Mouse (Mus musculus): ENCODE results near the gene Gm20388. TPM values are rescaled to one million over a fixed set of nuclear protein-coding genes. Genes with fewer than 3 reads are reported as not detected.

Gm20388 gene
- polyA plus RNA-seq, 1 experiment: 49.7 TPM

- Histone ChIP-seq H3K4me1 (ENCODE audit: control insufficient read depth, insufficient read depth, low read length) (no peaks in the 10 kb centered on the region), H3K27me3 (replicated peaks; ENCODE audit: control insufficient read depth, insufficient read depth, low read length) (no peaks in the 10 kb centered on the region), H3K4me3 (ENCODE audit: insufficient read depth, low read depth, low read length) (no peak overlapping the region), H3K27ac (ENCODE audit: insufficient read depth, low read depth, low read length) (no peak overlapping the region), H3K36me3 (ENCODE audit: control insufficient read depth, insufficient read depth, low read length) (peaks cover 2% of the 10 kb centered on the region; the same call in 1 of the 2 replicates)
- DNase-seq: no peak
- TF ChIP-seq CTCF (conservative IDR thresholded peaks at IDR 0.05; ENCODE audit: insufficient read depth, insufficient read length, low read depth, low read length): no peak
- no peak for TF ChIP-seq POLR2A (IDR thresholded peaks at IDR 0.05; ENCODE audit: low read depth, low read length)
- 86% methylated on average over 11 of the region's 11 CpGs for WGBS
Observed at GRCm38 (mm10) chr8:121609916-121610315, 1699.3 kb downstream of the Gm20388 start.

GRCm38 (mm10) chr8:121613419-121613818, 1702.8 kb downstream of the Gm20388 start:
- Histone ChIP-seq H3K4me3 (ENCODE audit: insufficient read depth, low read depth, low read length) (no peak overlapping the region), H3K36me3 (ENCODE audit: control insufficient read depth, insufficient read depth, low read length) (no peaks in the 10 kb centered on the region), H3K27ac (ENCODE audit: insufficient read depth, low read depth, low read length) (no peak overlapping the region), H3K4me1 (ENCODE audit: control insufficient read depth, insufficient read depth, low read length) (peaks cover 4% of the 10 kb centered on the region; the same call in 1 of the 2 replicates), H3K27me3 (replicated peaks; ENCODE audit: control insufficient read depth, insufficient read depth, low read length) (no peaks in the 10 kb centered on the region)
- no peak for DNase-seq
- no peak for TF ChIP-seq CTCF (conservative IDR thresholded peaks at IDR 0.05; ENCODE audit: insufficient read depth, insufficient read length, low read depth, low read length)
- TF ChIP-seq POLR2A (IDR thresholded peaks at IDR 0.05; ENCODE audit: low read depth, low read length): no peak

- no peak for TF ChIP-seq CTCF (conservative IDR thresholded peaks at IDR 0.05; ENCODE audit: insufficient read depth, insufficient read length, low read depth, low read length)
- no peak for TF ChIP-seq POLR2A (IDR thresholded peaks at IDR 0.05; ENCODE audit: low read depth, low read length)
- peak overlapping the region; percentile 83 for H3K27ac ChIP-seq (ENCODE audit: insufficient read depth, low read depth, low read length)
- no peaks in the 10 kb centered on the region for H3K27me3 ChIP-seq (replicated peaks; ENCODE audit: control insufficient read depth, insufficient read depth, low read length)
- DNase-seq: peak; percentile 95
- no peak overlapping the region for H3K4me3 ChIP-seq (ENCODE audit: insufficient read depth, low read depth, low read length)
- 24% methylated on average over 7 of the region's 7 CpGs for WGBS
- H3K4me1 ChIP-seq (ENCODE audit: control insufficient read depth, insufficient read depth, low read length): peaks cover 26% of the 10 kb centered on the region
- no peaks in the 10 kb centered on the region for H3K36me3 ChIP-seq (ENCODE audit: control insufficient read depth, insufficient read depth, low read length)
Observed at GRCm38 (mm10) chr8:121619401-121619995, 1708.9 kb downstream of the Gm20388 start.

GRCm38 (mm10) chr8:121620801-121621516, 1710.3 kb downstream of the Gm20388 start:
- Histone ChIP-seq H3K27me3 (replicated peaks; ENCODE audit: control insufficient read depth, insufficient read depth, low read length) (no peaks in the 10 kb centered on the region), H3K36me3 (ENCODE audit: control insufficient read depth, insufficient read depth, low read length) (no peaks in the 10 kb centered on the region), H3K4me3 (ENCODE audit: insufficient read depth, low read depth, low read length) (no peak overlapping the region), H3K27ac (ENCODE audit: insufficient read depth, low read depth, low read length) (peak overlapping the region; percentile 15), H3K4me1 (ENCODE audit: control insufficient read depth, insufficient read depth, low read length) (peaks cover 26% of the 10 kb centered on the region)
- DNase-seq: peak; percentile 88
- WGBS: 51% methylated on average over 12 of the region's 12 CpGs
- no peak for TF ChIP-seq CTCF (conservative IDR thresholded peaks at IDR 0.05; ENCODE audit: insufficient read depth, insufficient read length, low read depth, low read length)
- TF ChIP-seq POLR2A (IDR thresholded peaks at IDR 0.05; ENCODE audit: low read depth, low read length): no peak

- Histone ChIP-seq H3K27ac (ENCODE audit: insufficient read depth, low read depth, low read length) (no peak overlapping the region), H3K4me1 (ENCODE audit: control insufficient read depth, insufficient read depth, low read length) (peaks cover 26% of the 10 kb centered on the region), H3K4me3 (ENCODE audit: insufficient read depth, low read depth, low read length) (no peak overlapping the region), H3K36me3 (ENCODE audit: control insufficient read depth, insufficient read depth, low read length) (no peaks in the 10 kb centered on the region), H3K27me3 (replicated peaks; ENCODE audit: control insufficient read depth, insufficient read depth, low read length) (no peaks in the 10 kb centered on the region)
- TF ChIP-seq CTCF (conservative IDR thresholded peaks at IDR 0.05; ENCODE audit: insufficient read depth, insufficient read length, low read depth, low read length) (0 out of 2 replicates have a peak, but pooled peaks have one; percentile 15), POLR2A (IDR thresholded peaks at IDR 0.05; ENCODE audit: low read depth, low read length) (no peak)
- 41% methylated on average over 1 of the region's 1 CpGs for WGBS
- DNase-seq: peak; percentile 45
Observed at GRCm38 (mm10) chr8:121621879-121622278, 1711.2 kb downstream of the Gm20388 start.

- TF ChIP-seq CTCF (conservative IDR thresholded peaks at IDR 0.05; ENCODE audit: insufficient read depth, insufficient read length, low read depth, low read length): no peak
- no peak for TF ChIP-seq POLR2A (IDR thresholded peaks at IDR 0.05; ENCODE audit: low read depth, low read length)
- no peak overlapping the region for H3K4me3 ChIP-seq (ENCODE audit: insufficient read depth, low read depth, low read length)
- DNase-seq: no peak
- no peaks in the 10 kb centered on the region for H3K36me3 ChIP-seq (ENCODE audit: control insufficient read depth, insufficient read depth, low read length)
- no peak overlapping the region for H3K27ac ChIP-seq (ENCODE audit: insufficient read depth, low read depth, low read length)
- H3K4me1 ChIP-seq (ENCODE audit: control insufficient read depth, insufficient read depth, low read length): peaks cover 26% of the 10 kb centered on the region
- H3K27me3 ChIP-seq (replicated peaks; ENCODE audit: control insufficient read depth, insufficient read depth, low read length): no peaks in the 10 kb centered on the region
- WGBS: 71% methylated on average over 8 of the region's 8 CpGs
Observed at GRCm38 (mm10) chr8:121623043-121623442, 1712.4 kb downstream of the Gm20388 start.

- Histone ChIP-seq H3K4me3 (ENCODE audit: insufficient read depth, low read depth, low read length) (no peak overlapping the region), H3K36me3 (ENCODE audit: control insufficient read depth, insufficient read depth, low read length) (no peaks in the 10 kb centered on the region), H3K27ac (ENCODE audit: insufficient read depth, low read depth, low read length) (no peak overlapping the region), H3K4me1 (ENCODE audit: control insufficient read depth, insufficient read depth, low read length) (peaks cover 19% of the 10 kb centered on the region), H3K27me3 (replicated peaks; ENCODE audit: control insufficient read depth, insufficient read depth, low read length) (no peaks in the 10 kb centered on the region)
- 71% methylated on average over 4 of the region's 4 CpGs for WGBS
- DNase-seq: no peak
- no peak for TF ChIP-seq CTCF (conservative IDR thresholded peaks at IDR 0.05; ENCODE audit: insufficient read depth, insufficient read length, low read depth, low read length)
- TF ChIP-seq POLR2A (IDR thresholded peaks at IDR 0.05; ENCODE audit: low read depth, low read length): no peak
Observed at GRCm38 (mm10) chr8:121628681-121629080, 1718.0 kb downstream of the Gm20388 start.

All from kidney, adult 2 months (tissue).